Mouse (Mus musculus): ENCODE data around the gene Gpat3. TPM values are rescaled to one million over a fixed set of nuclear protein-coding genes. Genes with fewer than 3 reads are reported as not detected.
A peak's percentile ranks its signal among the peaks of the same experiment; 100 is the strongest.

The Gpat3 gene
- polyA plus RNA-seq, 1 experiment: 1.7 TPM

DNA sequence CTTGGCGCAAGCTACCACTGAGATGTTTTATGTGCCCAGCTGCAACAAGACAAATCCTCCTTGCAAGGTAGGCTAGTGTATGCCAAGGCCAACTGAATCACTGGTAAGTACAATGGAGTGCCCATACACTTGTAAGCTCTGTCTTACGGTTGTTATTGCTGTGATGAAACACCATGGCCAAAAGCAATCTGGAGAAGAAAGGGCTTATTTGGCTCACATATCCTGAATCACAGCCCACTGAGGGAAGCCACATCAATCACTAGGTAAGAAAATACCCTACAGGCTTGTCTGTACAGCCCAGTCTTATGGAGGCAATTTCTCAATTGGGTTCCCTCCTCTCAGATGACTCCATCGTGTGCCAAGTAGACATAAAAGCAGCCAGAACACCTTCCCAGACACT, 16.8 kb upstream of the Gpat3 start:
- Histone ChIP-seq H3K4me1 (ENCODE audit: control insufficient read depth, insufficient read depth, low read length) (no peaks in the 10 kb centered on the region), H3K27ac (ENCODE audit: insufficient read depth, low read length) (no peak overlapping the region), H3K4me3 (ENCODE audit: insufficient read depth, low read length) (no peak overlapping the region)
- TF ChIP-seq POLR2A (IDR thresholded peaks at IDR 0.05; ENCODE audit: low read depth, low read length) (no peak), CTCF (IDR thresholded peaks at IDR 0.05; ENCODE audit: borderline replicate concordance, insufficient read depth, low read length) (no peak)

DNA sequence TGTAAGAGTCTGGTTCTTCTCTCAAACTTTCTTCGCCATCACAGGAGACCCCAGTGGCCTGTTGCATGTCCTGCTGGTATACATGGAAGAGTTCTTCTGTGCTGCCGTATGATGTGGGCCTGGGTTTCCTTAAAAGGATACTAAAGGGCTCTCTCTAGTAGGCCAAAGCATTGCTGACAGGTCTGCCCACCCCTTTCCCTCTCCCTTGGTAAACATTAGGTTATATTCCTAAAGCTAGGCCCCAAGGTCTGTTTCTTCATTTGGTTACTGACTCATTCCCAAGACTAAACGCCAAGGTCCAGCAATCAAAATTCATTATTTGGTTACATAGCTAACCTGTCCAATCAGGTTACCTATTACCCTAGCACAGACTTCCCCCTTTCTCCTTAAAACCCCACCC, 12.8 kb upstream of the Gpat3 start:
- 0 out of 2 replicates have a peak, but pooled peaks cover 2% of the 10 kb centered on the region for H3K4me1 ChIP-seq (ENCODE audit: control insufficient read depth, insufficient read depth, low read length)
- TF ChIP-seq POLR2A (IDR thresholded peaks at IDR 0.05; ENCODE audit: low read depth, low read length) (no peak), CTCF (IDR thresholded peaks at IDR 0.05; ENCODE audit: borderline replicate concordance, insufficient read depth, low read length) (no peak)
- H3K4me3 ChIP-seq (ENCODE audit: insufficient read depth, low read length): no peak overlapping the region
- no peak overlapping the region for H3K27ac ChIP-seq (ENCODE audit: insufficient read depth, low read length)

DNA sequence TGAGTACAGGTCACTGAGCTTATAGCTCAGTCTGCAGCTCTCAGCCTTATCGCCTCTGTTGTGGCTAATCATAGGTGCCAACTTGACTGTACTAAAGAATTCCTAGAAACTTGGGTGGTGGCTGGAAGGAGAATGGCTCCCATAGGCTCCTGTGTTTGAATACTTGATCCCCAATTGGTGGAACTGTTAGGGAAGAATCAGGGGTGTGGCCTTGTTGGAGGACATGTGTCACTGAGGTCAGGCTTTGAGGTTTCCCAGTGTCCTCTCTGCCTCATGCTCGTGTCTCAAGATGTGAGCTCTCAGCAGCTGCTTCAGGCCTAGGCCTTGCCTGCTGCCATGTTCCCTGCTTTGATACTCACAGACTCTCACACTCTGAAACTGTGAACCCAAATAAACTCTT, 11.7 kb upstream of the Gpat3 start:
- Histone ChIP-seq H3K4me3 (ENCODE audit: insufficient read depth, low read length) (no peak overlapping the region), H3K27ac (ENCODE audit: insufficient read depth, low read length) (no peak overlapping the region), H3K4me1 (ENCODE audit: control insufficient read depth, insufficient read depth, low read length) (0 out of 2 replicates have a peak, but pooled peaks cover 2% of the 10 kb centered on the region)
- TF ChIP-seq POLR2A (IDR thresholded peaks at IDR 0.05; ENCODE audit: low read depth, low read length) (no peak), CTCF (IDR thresholded peaks at IDR 0.05; ENCODE audit: borderline replicate concordance, insufficient read depth, low read length) (no peak)

DNA sequence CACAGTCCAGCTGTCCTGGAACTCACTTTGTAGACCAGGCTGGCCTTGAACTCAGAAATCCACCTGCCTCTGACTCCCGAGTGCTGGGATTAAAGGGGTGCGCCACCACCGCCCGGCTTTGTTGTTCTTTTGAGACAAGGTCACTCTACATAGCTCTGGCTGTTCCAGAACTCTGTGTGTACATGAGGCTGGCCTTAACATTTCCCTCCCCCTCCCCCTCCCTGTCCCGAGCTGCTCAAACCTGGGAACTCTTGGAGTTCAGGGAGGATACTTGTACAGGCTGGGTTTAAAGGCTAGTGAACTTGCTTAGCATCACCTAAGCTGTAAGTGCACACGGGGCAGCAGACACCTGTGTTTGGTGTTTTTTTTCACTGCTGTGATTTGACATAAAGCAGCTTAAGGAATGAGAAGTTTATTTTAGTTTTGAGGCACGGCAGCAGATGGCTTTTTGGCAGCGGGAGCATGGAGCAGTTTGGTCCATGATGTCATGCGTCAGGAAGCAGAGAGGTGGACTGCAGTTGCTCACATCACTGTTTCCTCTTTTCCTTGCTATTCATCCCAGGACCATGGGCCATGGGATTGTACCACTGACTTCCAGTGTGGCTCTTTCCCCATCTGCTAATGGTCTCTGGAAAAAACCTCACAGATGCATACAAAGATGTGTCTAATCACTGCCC, 9.5 kb upstream of the Gpat3 start:
- Histone ChIP-seq H3K27ac (ENCODE audit: insufficient read depth, low read length) (no peak overlapping the region), H3K4me3 (ENCODE audit: insufficient read depth, low read length) (no peak overlapping the region), H3K4me1 (ENCODE audit: control insufficient read depth, insufficient read depth, low read length) (0 out of 2 replicates have a peak, but pooled peaks cover 2% of the 10 kb centered on the region)
- TF ChIP-seq POLR2A (IDR thresholded peaks at IDR 0.05; ENCODE audit: low read depth, low read length) (no peak), CTCF (IDR thresholded peaks at IDR 0.05; ENCODE audit: borderline replicate concordance, insufficient read depth, low read length) (no peak)

DNA sequence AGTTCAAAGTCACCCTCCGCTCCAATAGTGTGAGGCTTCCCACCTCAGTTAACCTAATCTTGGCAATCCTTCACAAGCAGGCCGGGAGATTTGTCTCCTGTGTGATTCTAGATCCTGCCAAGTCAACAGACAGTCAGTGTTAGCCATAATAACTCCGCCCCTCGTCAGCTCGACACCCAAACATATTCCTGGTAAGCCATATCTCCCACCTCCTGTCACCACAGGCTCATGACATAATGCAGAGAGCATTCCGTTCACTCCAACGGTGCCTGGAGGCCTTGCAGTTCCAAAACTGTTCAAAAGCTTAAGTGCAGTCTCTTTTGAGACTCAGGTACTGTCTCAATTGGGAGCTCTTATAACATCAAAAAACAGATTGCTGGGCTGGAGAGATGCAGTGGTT, 7.6 kb upstream of the Gpat3 start:
- TF ChIP-seq CTCF (IDR thresholded peaks at IDR 0.05; ENCODE audit: borderline replicate concordance, insufficient read depth, low read length): no peak
- H3K27ac ChIP-seq (ENCODE audit: insufficient read depth, low read length): no peak overlapping the region
- no peak overlapping the region for H3K4me3 ChIP-seq (ENCODE audit: insufficient read depth, low read length)
- H3K4me1 ChIP-seq (ENCODE audit: control insufficient read depth, insufficient read depth, low read length): 0 out of 2 replicates have a peak, but pooled peaks cover 2% of the 10 kb centered on the region

DNA sequence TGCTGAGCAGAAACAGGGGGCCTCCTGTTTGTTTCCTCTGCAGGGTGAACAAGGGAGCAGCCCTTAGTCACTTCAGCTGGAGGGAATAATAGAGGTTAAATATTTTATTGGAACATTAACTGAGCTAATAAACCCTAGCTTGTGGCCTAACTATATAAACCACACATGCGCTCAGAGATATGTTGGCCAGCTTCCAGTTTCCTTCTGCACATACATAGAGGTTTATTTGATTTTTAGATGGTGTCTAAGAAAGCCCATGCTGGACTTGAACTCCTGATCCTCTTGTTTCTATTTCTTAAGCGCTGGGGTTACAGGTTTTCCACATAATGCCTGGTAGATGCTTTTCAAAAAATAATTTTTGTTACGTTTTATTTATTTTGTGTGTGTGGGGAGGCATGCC, 1.0 kb upstream of the Gpat3 start:
- no peak overlapping the region for H3K4me3 ChIP-seq (ENCODE audit: insufficient read depth, low read length)
- no peaks in the 10 kb centered on the region for H3K4me1 ChIP-seq (ENCODE audit: control insufficient read depth, insufficient read depth, low read length)
- H3K27ac ChIP-seq (ENCODE audit: insufficient read depth, low read length): no peak overlapping the region
- TF ChIP-seq CTCF (IDR thresholded peaks at IDR 0.05; ENCODE audit: borderline replicate concordance, insufficient read depth, low read length) (no peak), POLR2A (IDR thresholded peaks at IDR 0.05; ENCODE audit: low read depth, low read length) (no peak)

DNA sequence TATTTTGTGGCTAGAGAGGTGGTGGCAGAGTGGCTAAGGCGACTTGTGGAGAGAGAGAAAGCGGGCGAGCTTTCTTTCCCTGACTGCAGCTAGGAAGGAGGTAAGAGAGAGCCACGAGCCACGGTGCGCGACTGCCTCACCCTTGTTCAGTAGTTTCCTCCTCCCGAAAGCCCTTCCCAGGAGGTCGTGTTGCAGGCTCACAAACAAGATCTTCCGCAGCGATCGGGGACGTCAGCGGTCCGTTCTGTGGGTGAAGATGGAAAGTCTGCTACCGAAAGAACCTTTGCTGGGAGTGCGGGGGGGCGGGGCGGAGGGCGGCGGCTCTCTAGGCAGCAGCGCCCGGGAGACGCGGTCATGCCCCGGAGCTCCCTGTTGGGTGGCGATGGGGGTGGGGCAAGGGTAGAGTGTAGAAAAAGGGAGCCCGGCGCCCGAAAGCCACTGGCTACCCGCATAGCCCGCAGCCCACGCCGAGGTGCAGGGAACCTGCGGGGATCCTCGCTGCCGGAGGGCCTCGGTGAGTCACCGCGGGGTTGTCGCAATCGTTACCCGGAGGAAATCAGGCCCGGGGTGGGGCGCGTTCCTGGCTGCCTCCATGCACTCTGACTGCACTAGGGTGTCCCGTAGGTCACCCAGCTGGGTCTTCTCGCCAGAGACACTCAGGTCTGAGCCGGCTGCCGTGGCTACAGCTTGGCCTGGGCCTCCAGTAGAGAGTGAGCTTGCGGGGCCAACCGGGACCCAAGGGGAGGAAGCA, 510 bp downstream of the Gpat3 start:
- H3K4me1 ChIP-seq (ENCODE audit: control insufficient read depth, insufficient read depth, low read length): no peaks in the 10 kb centered on the region
- peak overlapping the region; percentile 53 for H3K4me3 ChIP-seq (ENCODE audit: insufficient read depth, low read length)
- H3K27ac ChIP-seq (ENCODE audit: insufficient read depth, low read length): peak overlapping the region; percentile 7; the same call in 1 of the 2 replicates
- TF ChIP-seq POLR2A (IDR thresholded peaks at IDR 0.05; ENCODE audit: low read depth, low read length) (peak; percentile 27), CTCF (IDR thresholded peaks at IDR 0.05; ENCODE audit: borderline replicate concordance, insufficient read depth, low read length) (no peak)

DNA sequence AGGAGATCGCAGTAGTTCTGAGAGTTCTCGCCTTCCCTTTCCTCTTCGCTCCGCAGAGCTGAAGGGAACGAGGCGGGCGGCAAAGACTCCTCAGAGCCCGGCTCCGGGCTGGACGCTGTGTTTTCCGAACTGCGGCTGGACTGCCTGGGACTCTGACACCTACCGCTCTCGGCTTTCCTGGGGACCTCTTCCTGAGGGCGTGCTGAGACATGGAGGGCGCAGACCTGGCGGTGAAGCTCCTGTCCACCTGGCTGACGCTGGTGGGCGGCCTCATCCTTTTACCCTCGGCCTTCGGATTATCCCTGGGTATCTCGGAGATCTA, 1.0 kb downstream of the Gpat3 start:
- Histone ChIP-seq H3K27ac (ENCODE audit: insufficient read depth, low read length) (peak overlapping the region; percentile 6; the same call in 1 of the 2 replicates), H3K4me3 (ENCODE audit: insufficient read depth, low read length) (peak overlapping the region; percentile 53), H3K4me1 (ENCODE audit: control insufficient read depth, insufficient read depth, low read length) (no peaks in the 10 kb centered on the region)
- TF ChIP-seq CTCF (IDR thresholded peaks at IDR 0.05; ENCODE audit: borderline replicate concordance, insufficient read depth, low read length): no peak
- no peak for TF ChIP-seq POLR2A (IDR thresholded peaks at IDR 0.05; ENCODE audit: low read depth, low read length)

DNA sequence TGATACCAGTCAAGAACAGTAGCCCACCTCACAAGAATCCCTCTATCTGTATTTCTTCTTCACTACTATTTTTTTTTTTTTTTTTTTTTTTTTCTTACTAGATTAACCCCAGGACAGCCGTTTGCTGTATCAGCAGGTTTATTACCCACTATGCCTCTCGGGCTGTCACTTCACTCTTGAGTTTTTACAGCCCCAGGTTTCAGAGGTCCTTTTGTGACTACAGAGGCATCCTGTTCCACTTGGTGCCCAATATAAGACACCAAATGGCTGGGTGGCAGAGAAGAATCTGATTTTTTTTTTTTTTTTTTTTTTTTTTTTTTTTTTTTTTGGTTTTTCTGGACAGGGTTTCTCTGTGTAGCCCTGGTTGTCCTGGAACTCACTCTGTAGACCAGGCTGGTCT, 1.6 kb downstream of the Gpat3 start:
- H3K4me1 ChIP-seq (ENCODE audit: control insufficient read depth, insufficient read depth, low read length): no peaks in the 10 kb centered on the region
- TF ChIP-seq POLR2A (IDR thresholded peaks at IDR 0.05; ENCODE audit: low read depth, low read length) (no peak), CTCF (IDR thresholded peaks at IDR 0.05; ENCODE audit: borderline replicate concordance, insufficient read depth, low read length) (no peak)
- no peak overlapping the region for H3K27ac ChIP-seq (ENCODE audit: insufficient read depth, low read length)
- H3K4me3 ChIP-seq (ENCODE audit: insufficient read depth, low read length): peak overlapping the region; percentile 53

DNA sequence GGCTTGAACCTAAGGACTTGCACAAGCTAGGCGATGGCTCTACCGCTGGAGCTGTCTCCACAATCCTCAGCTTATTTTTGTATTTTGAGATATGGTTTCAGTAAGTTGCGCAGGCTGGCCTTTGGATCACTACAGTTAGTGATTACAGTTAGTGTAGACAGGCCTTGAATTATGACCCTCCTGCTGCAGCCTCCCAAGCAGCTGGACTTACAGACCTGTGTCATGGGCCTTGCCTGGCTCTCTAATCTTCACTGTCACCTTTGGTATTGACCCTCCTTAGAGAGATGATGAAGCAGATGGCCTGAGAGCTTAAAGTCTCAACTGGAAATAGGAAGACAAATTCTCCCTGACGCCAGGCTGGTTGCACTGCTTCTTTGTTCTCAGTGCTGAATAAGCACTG, 8.4 kb downstream of the Gpat3 start:
- Histone ChIP-seq H3K27ac (ENCODE audit: insufficient read depth, low read length) (no peak overlapping the region), H3K4me1 (ENCODE audit: control insufficient read depth, insufficient read depth, low read length) (no peaks in the 10 kb centered on the region), H3K4me3 (ENCODE audit: insufficient read depth, low read length) (no peak overlapping the region)
- no peak for TF ChIP-seq CTCF (IDR thresholded peaks at IDR 0.05; ENCODE audit: borderline replicate concordance, insufficient read depth, low read length)
- TF ChIP-seq POLR2A (IDR thresholded peaks at IDR 0.05; ENCODE audit: low read depth, low read length): no peak

All from embryonic fibroblast, embryonic 13.5 days (primary cell).